Mouse (Mus musculus) testis, adult 2 months (tissue): ENCODE data around the gene Hoxa2. TPM values are rescaled to one million over a fixed set of nuclear protein-coding genes. Genes with fewer than 3 reads are reported as not detected.

Experiments used
- H3K27ac ChIP-seq: fragments of 200-500 bp; 2 replicates; pipeline ENCODE4 v1.5.1; 2012; ENCODE audit warnings: low read depth, low read length; ENCODE audit not compliant: control insufficient read depth, insufficient read depth
- H3K27me3 ChIP-seq: fragments of 200-500 bp; 2 replicates; pipeline ENCODE4 v1.6.1; 2012; ENCODE audit warnings: mild to moderate bottlenecking, low read length, moderate library complexity; ENCODE audit not compliant: control insufficient read depth, insufficient read depth
- H3K36me3 ChIP-seq: fragments of 200-500 bp; 2 replicates; pipeline ENCODE4 v1.6.1; 2012; ENCODE audit warnings: mild to moderate bottlenecking, low read length; ENCODE audit not compliant: control insufficient read depth, insufficient read depth
- H3K4me1 ChIP-seq: fragments of 200-500 bp; 2 replicates; pipeline ENCODE4 v1.6.1; 2012; ENCODE audit warnings: low read length; ENCODE audit not compliant: control insufficient read depth, insufficient read depth
- H3K4me3 ChIP-seq: fragments of 200-500 bp; 2 replicates; pipeline ENCODE4 v1.5.1; 2012; ENCODE audit warnings: low read depth, mild to moderate bottlenecking, low read length, moderate library complexity, mixed read lengths; ENCODE audit not compliant: control insufficient read depth
- CTCF ChIP-seq: fragments of 200-500 bp; IDR thresholded peaks from 2 replicates; pipeline ENCODE4 v1.5.1; 2012; ENCODE audit warnings: low read depth, mild to moderate bottlenecking, inconsistent platforms, low read length, moderate library complexity; ENCODE audit not compliant: control insufficient read depth, insufficient read depth, insufficient replicate concordance
- POLR2A ChIP-seq: fragments of 200-500 bp; IDR thresholded peaks from 2 replicates; pipeline ENCODE4 v1.6.1; 2012; ENCODE audit warnings: low read depth, mild to moderate bottlenecking, inconsistent platforms, low read length, moderate library complexity; ENCODE audit not compliant: control insufficient read depth
- polyA plus RNA-seq: library from polyadenylated mRNA; depleted of rRNA; stranded (reverse); fragments of >200 nt; gene quantifications from 2 replicates; pipeline ENCODE4 v1.2.3, GENCODE M21; 2012

Gene Hoxa2
- polyA plus RNA-seq, 1 experiment = 0.07 TPM

- H3K36me3 ChIP-seq = no peaks in the 10 kb centered on the region
- H3K4me3 ChIP-seq = peak overlapping the region; percentile 47
- H3K27me3 ChIP-seq = peaks cover 13% of the 10 kb centered on the region
- H3K27ac ChIP-seq = no peak overlapping the region
- peaks cover 24% of the 10 kb centered on the region for H3K4me1 ChIP-seq
- no peak for TF ChIP-seq CTCF
- peak; percentile 27; the same call in 1 of the 2 replicates for TF ChIP-seq POLR2A
Measured at GRCm38 (mm10) chr6:52170166-52170897, 5.7 kb upstream of the Hoxa2 start.

GRCm38 (mm10) chr6:52169499-52170165, 5.0 kb upstream of the Hoxa2 start:
- Histone ChIP-seq H3K4me1 (peaks cover 23% of the 10 kb centered on the region), H3K4me3 (peak overlapping the region; percentile 47), H3K27ac (no peak overlapping the region), H3K36me3 (no peaks in the 10 kb centered on the region), H3K27me3 (peaks cover 8% of the 10 kb centered on the region)
- TF ChIP-seq POLR2A (no peak), CTCF (no peak)

- TF ChIP-seq CTCF = no peak
- no peak for TF ChIP-seq POLR2A
- Histone ChIP-seq H3K4me3 (no peak overlapping the region), H3K27me3 (peaks cover 16% of the 10 kb centered on the region), H3K36me3 (no peaks in the 10 kb centered on the region), H3K27ac (no peak overlapping the region), H3K4me1 (peaks cover 28% of the 10 kb centered on the region)
Measured at GRCm38 (mm10) chr6:52168191-52169055, 3.8 kb upstream of the Hoxa2 start.

GRCm38 (mm10) chr6:52167736-52168161, 3.1 kb upstream of the Hoxa2 start:
- no peak for TF ChIP-seq CTCF
- TF ChIP-seq POLR2A = no peak
- no peak overlapping the region for H3K27ac ChIP-seq
- H3K27me3 ChIP-seq = peaks cover 20% of the 10 kb centered on the region
- peaks cover 29% of the 10 kb centered on the region for H3K4me1 ChIP-seq
- no peak overlapping the region for H3K4me3 ChIP-seq
- no peaks in the 10 kb centered on the region for H3K36me3 ChIP-seq

- H3K27ac ChIP-seq = no peak overlapping the region
- H3K36me3 ChIP-seq = no peaks in the 10 kb centered on the region
- no peak for TF ChIP-seq CTCF
- no peak for TF ChIP-seq POLR2A
- H3K27me3 ChIP-seq = peaks cover 18% of the 10 kb centered on the region
- peaks cover 24% of the 10 kb centered on the region for H3K4me1 ChIP-seq
- H3K4me3 ChIP-seq = no peak overlapping the region
Measured at GRCm38 (mm10) chr6:52167176-52167575, 2.5 kb upstream of the Hoxa2 start.

- no peak for TF ChIP-seq POLR2A
- no peak for TF ChIP-seq CTCF
- Histone ChIP-seq H3K27ac (no peak overlapping the region), H3K4me3 (no peak overlapping the region), H3K4me1 (peaks cover 23% of the 10 kb centered on the region), H3K36me3 (no peaks in the 10 kb centered on the region), H3K27me3 (peaks cover 18% of the 10 kb centered on the region)
Measured at GRCm38 (mm10) chr6:52166431-52167077, 1.9 kb upstream of the Hoxa2 start.
